Mouse (Mus musculus) liver, embryonic 16.5 days (tissue): ENCODE data around the gene Afdn. TPM values are rescaled to one million over a fixed set of nuclear protein-coding genes. Genes with fewer than 3 reads are reported as not detected.
"Not testable (repeated sequence)": the region's sequence is repeated elsewhere in the genome, so short reads cannot be mapped to it uniquely, and the experiment has no call there.

Experiments used
- ATAC-seq: fragments of 200-750 bp; cut with Nextera tagmentation; 2 replicates; pipeline ENCODE4 v1.8.0; 2017; ENCODE audit warnings: low read depth, mild to moderate bottlenecking, moderate number of reproducible peaks, moderate library complexity
- H3K27ac ChIP-seq: fragments of 300-500 bp; sonication (generic); 2 replicates; pipeline ENCODE4 v1.5.1; 2014; ENCODE audit warnings: mild to moderate bottlenecking, low read length
- H3K27me3 ChIP-seq: fragments of 300-500 bp; sonication (generic); 2 replicates; pipeline ENCODE4 v1.6.1; 2014; ENCODE audit warnings: low read depth, low read length, mixed read lengths; ENCODE audit not compliant: control insufficient read depth, insufficient read depth
- H3K36me3 ChIP-seq: fragments of 300-500 bp; sonication (generic); 2 replicates; pipeline ENCODE4 v1.6.1; 2014; ENCODE audit warnings: mild to moderate bottlenecking; ENCODE audit not compliant: control insufficient read depth, insufficient read depth
- H3K4me1 ChIP-seq: fragments of 300-500 bp; sonication (generic); 2 replicates; pipeline ENCODE4 v1.6.1; 2014; ENCODE audit warnings: low read depth, low read length, mixed read lengths; ENCODE audit not compliant: control insufficient read depth
- H3K4me2 ChIP-seq: fragments of 300-500 bp; sonication (generic); 2 replicates; pipeline ENCODE4 v1.6.1; 2014; ENCODE audit warnings: low read depth, low read length, mixed read lengths
- H3K4me3 ChIP-seq: fragments of 300-500 bp; sonication (generic); 2 replicates; pipeline ENCODE4 v1.5.1; 2014; ENCODE audit warnings: low read depth, mild to moderate bottlenecking, low read length
- H3K9ac ChIP-seq: fragments of 300-500 bp; sonication (generic); 2 replicates; pipeline ENCODE4 v1.6.1; 2014; ENCODE audit warnings: low read depth, low read length
- H3K9me3 ChIP-seq: fragments of 300-500 bp; sonication (generic); replicated peaks from 2 replicates; pipeline ENCODE4 v1.6.1; 2016; ENCODE audit warnings: low read length; ENCODE audit not compliant: control insufficient read depth
- WGBS: fragments of 180-500 bp; shearing (Covaris S2); extraction: QIAGEN DNeasy Blood & Tissue Kit; methylation state at CpG from one replicate; pipeline ENCODE4 v1.1.7; 2014; ENCODE audit not compliant: insufficient replicate concordance; 5-methylcytosine and 5-hydroxymethylcytosine counted together
- polyA plus RNA-seq: library from polyadenylated mRNA; unstranded; fragments of >200 nt; fragmentation: Nextera tagmentation; extraction: Ambion mirVana; gene quantifications from 2 replicates; pipeline ENCODE4 v1.2.1, GENCODE M21; 2015

Afdn gene
- polyA plus RNA-seq, 1 experiment from 2014 or later, result 8.6 TPM

GRCm38 (mm10) chr17:13777676-13778075, 17.3 kb downstream of the Afdn start:
- Histone ChIP-seq H3K27me3 (no peaks in the 10 kb centered on the region), H3K9ac (no peak overlapping the region), H3K27ac (no peak overlapping the region), H3K36me3 (no peaks in the 10 kb centered on the region), H3K4me1 (no peaks in the 10 kb centered on the region), H3K4me3 (no peak overlapping the region), H3K9me3 (no peaks in the 10 kb centered on the region), H3K4me2 (no peak overlapping the region)
- WGBS, result 40% methylated on average over 2 of the region's 2 CpGs
- ATAC-seq, result no peak

DNA sequence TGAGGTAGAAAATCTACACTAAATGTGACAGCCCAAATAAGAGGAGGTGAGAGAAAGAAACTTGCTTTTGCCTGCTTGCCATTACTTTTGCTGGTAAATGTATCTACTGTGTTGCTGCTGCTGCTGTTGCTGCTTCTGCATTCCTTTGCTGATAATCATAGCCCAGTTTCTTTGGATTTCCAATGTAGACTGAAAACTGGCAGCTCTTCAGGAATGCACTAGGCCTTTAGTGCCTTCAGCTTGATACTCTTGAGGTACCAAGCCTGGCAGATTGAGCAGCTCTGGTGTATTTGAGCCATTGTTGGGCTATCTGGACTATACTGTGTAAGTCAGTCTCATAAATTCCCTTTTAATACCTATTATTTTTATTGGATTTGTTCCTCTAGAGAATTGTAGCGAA, 18.5 kb downstream of the Afdn start:
- Histone ChIP-seq H3K9ac (no peak overlapping the region), H3K4me3 (no peak overlapping the region), H3K9me3 (no peaks in the 10 kb centered on the region), H3K4me2 (no peak overlapping the region), H3K36me3 (no peaks in the 10 kb centered on the region), H3K27ac (no peak overlapping the region), H3K4me1 (no peaks in the 10 kb centered on the region), H3K27me3 (no peaks in the 10 kb centered on the region)
- 45% methylated on average over 1 of the region's 1 CpGs for WGBS
- ATAC-seq, result no peak

DNA sequence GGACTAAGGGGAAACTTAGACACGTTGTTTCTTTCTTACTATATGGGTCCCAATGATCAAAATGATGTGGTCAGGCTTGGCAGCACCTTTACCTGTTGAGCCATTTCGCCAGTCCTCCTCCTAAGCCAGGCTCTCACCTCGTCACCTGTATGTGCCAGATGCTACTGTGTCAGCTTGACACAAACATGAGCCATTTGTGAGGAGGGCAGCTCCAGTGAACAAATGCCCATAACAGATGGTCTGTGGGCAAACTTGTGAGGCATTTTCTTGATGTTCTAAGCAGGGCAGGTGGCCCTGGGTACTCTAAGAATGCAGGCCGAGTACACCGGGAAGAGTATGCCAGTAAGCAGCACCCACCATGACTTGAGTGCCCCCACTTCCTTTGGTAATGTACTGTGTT, 21.6 kb downstream of the Afdn start:
- H3K4me3 ChIP-seq, result no peak overlapping the region

GRCm38 (mm10) chr17:13783469-13783868, 23.1 kb downstream of the Afdn start:
- 57% methylated on average over 1 of the region's 1 CpGs for WGBS
- H3K27me3 ChIP-seq, result no peaks in the 10 kb centered on the region
- no peaks in the 10 kb centered on the region for H3K36me3 ChIP-seq
- no peak overlapping the region for H3K4me2 ChIP-seq
- no peak for ATAC-seq
- no peak overlapping the region for H3K27ac ChIP-seq
- H3K9me3 ChIP-seq, result no peaks in the 10 kb centered on the region
- H3K9ac ChIP-seq, result no peak overlapping the region
- no peak overlapping the region for H3K4me3 ChIP-seq
- no peaks in the 10 kb centered on the region for H3K4me1 ChIP-seq

More for the DNA sequence above, 21.6 kb downstream of the Afdn start:
- Histone ChIP-seq H3K9ac (no peak overlapping the region), H3K36me3 (no peaks in the 10 kb centered on the region), H3K4me1 (no peaks in the 10 kb centered on the region), H3K27ac (no peak overlapping the region), H3K4me2 (no peak overlapping the region), H3K27me3 (no peaks in the 10 kb centered on the region), H3K9me3 (no peaks in the 10 kb centered on the region)
- ATAC-seq, result no peak
- WGBS, result 55% methylated on average over 5 of the region's 5 CpGs

DNA sequence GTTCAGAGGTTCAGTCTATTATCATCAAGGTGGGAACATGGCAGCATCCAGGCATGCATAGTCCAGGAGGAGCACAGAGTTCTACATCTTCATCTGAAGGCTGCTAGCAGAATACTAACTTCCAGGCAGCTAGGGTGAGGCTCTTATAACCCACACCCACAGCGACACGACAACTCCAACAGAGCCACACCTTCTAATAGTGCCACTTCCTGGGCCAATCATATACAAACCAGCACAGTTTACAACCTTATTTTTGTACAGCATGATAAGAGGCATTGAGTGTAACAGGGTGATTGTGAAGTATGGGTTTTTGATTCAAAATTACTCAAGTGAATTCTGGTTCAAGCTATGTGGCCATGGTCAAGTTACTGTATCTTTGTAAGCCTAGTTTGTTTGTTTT, 29.7 kb downstream of the Afdn start:
- ATAC-seq, H3K4me3 ChIP-seq, H3K36me3 ChIP-seq, H3K4me2 ChIP-seq, H3K4me1 ChIP-seq, H3K27me3 ChIP-seq, H3K27ac ChIP-seq, H3K9me3 ChIP-seq, H3K9ac ChIP-seq: not testable (repeated sequence)
- 69% methylated on average over 2 of the region's 2 CpGs for WGBS

DNA sequence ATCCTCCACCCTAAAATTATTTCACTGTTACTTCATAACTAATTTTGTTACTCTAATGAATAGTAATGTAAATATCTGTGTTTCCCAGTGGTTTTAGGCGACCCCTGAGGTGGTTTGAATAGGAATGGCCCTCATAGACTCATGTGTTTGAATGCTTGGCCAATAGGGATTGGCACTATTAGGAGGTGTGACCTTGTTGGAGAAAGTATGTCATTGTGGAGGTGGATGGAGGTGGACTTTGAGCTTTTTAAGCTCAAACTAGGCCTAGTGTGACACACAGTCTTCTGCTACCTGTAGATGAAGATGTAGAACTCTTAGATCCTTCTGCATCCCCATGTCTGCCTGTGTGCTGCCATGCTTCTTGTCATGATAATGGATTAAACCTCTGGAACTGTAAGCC, 37.4 kb downstream of the Afdn start:
- H3K9ac ChIP-seq, result no peak overlapping the region
- no peak overlapping the region for H3K27ac ChIP-seq
- H3K9me3 ChIP-seq, result no peaks in the 10 kb centered on the region
- H3K27me3 ChIP-seq, result no peaks in the 10 kb centered on the region
- no peaks in the 10 kb centered on the region for H3K4me1 ChIP-seq
- H3K4me3 ChIP-seq, result no peak overlapping the region
- ATAC-seq, result no peak
- H3K4me2 ChIP-seq, result no peak overlapping the region
- no peaks in the 10 kb centered on the region for H3K36me3 ChIP-seq
- 27% methylated on average over 1 of the region's 1 CpGs for WGBS

DNA sequence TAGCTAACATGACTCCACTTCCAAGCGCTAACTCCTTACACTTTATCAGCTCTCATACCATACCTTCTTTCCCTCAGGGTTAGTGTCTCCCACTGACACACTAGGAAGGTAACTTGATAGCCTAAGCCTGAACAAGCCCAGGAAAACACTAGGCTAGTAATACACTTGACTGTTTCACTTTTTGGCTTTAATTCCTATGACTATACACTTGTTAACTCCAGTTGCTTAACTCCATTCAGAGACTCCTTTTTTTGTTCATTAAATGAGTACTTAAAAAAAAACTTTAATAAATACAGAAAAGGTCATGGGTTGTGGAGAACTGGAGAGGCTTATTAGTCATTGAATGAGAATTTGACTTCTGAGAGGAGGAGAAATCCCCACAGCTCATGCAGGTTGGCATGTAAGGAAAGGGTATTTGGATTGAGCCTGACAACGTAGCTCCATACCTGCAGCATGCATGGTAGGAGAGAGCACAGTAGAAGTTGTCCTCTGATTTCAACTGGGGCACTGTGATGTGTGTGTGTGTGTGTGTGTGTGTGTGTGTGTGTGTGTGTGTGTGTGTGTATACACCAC, 42.6 kb downstream of the Afdn start:
- no peak for ATAC-seq
- Histone ChIP-seq H3K9ac (no peak overlapping the region), H3K4me1 (no peaks in the 10 kb centered on the region)

DNA sequence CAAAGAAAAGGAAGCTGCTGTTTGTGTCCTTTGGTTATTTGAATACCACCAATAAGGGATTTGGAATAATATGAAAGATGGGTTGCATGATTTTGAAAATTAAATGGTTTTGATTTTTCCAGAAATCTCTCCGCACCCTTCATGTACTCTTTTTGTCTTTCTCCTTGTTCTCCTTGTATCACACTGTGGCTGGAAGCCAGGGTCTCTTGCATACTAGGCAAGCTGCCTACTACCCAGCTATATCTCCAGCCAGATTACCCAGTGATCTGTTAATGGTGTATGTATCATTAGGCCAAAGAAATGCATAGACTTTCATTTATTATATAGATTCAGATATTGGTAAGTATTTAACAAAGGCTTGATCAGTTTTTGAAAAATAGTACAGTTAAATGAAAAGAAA, 45.7 kb downstream of the Afdn start:
- no peaks in the 10 kb centered on the region for H3K4me1 ChIP-seq
- 74% methylated on average over 1 of the region's 1 CpGs for WGBS
- no peak for ATAC-seq
- H3K27me3 ChIP-seq, result no peaks in the 10 kb centered on the region
- H3K27ac ChIP-seq, result no peak overlapping the region
- H3K36me3 ChIP-seq, result no peaks in the 10 kb centered on the region
- H3K9me3 ChIP-seq, result no peaks in the 10 kb centered on the region
- no peak overlapping the region for H3K4me3 ChIP-seq
- no peak overlapping the region for H3K4me2 ChIP-seq
- H3K9ac ChIP-seq, result no peak overlapping the region

More for the DNA sequence above, 42.6 kb downstream of the Afdn start:
- no peaks in the 10 kb centered on the region for H3K36me3 ChIP-seq
- H3K27ac ChIP-seq, result no peak overlapping the region
- no peaks in the 10 kb centered on the region for H3K27me3 ChIP-seq
- no peak overlapping the region for H3K4me2 ChIP-seq
- WGBS, result 68% methylated on average over 2 of the region's 2 CpGs
- no peaks in the 10 kb centered on the region for H3K9me3 ChIP-seq
- no peak overlapping the region for H3K4me3 ChIP-seq

- H3K4me2 ChIP-seq, result no peak overlapping the region
- no peak overlapping the region for H3K9ac ChIP-seq
- H3K27ac ChIP-seq, result no peak overlapping the region
- H3K4me3 ChIP-seq, result no peak overlapping the region
- H3K4me1 ChIP-seq, result no peaks in the 10 kb centered on the region
- ATAC-seq, result no peak
- WGBS, result 36% methylated on average over 2 of the region's 2 CpGs
- no peaks in the 10 kb centered on the region for H3K9me3 ChIP-seq
- H3K36me3 ChIP-seq, result no peaks in the 10 kb centered on the region
- H3K27me3 ChIP-seq, result no peaks in the 10 kb centered on the region
Measured at GRCm38 (mm10) chr17:13817789-13818188, 57.5 kb downstream of the Afdn start.
